Mouse (Mus musculus) cortical plate, adult 2 months (tissue): ENCODE data around the gene Cyp2d22. TPM values are rescaled to one million over a fixed set of nuclear protein-coding genes. Genes with fewer than 3 reads are reported as not detected.

Experiments used
- H3K27ac ChIP-seq: fragments of 200-500 bp; 2 replicates; pipeline ENCODE4 v1.5.1; 2012; ENCODE audit warnings: low read length, control low read depth, inconsistent platforms; ENCODE audit not compliant: insufficient read depth
- H3K4me1 ChIP-seq: fragments of 200-500 bp; 2 replicates; pipeline ENCODE4 v1.6.1; 2011; ENCODE audit warnings: low read length; ENCODE audit not compliant: control insufficient read depth, insufficient read depth
- H3K4me3 ChIP-seq: fragments of 200-500 bp; 2 replicates; pipeline ENCODE4 v1.5.1; 2011; ENCODE audit warnings: mild to moderate bottlenecking, low read length, control low read depth; ENCODE audit not compliant: insufficient read depth
- CTCF ChIP-seq: fragments of 200-500 bp; IDR thresholded peaks from 2 replicates; pipeline ENCODE4 v1.5.1; 2011; ENCODE audit warnings: mild to moderate bottlenecking, control low read depth, low read length; ENCODE audit not compliant: insufficient read depth; ENCODE audit errors: extremely low read depth
- POLR2A ChIP-seq: fragments of 200-500 bp; IDR thresholded peaks from 2 replicates; pipeline ENCODE4 v1.6.1; 2011; ENCODE audit warnings: mild to moderate bottlenecking, low read length, control low read depth; ENCODE audit not compliant: insufficient read depth; ENCODE audit errors: extremely low read depth
- polyA plus RNA-seq: library from polyadenylated mRNA; depleted of rRNA; stranded (reverse); fragments of >200 nt; gene quantifications from 2 replicates; pipeline ENCODE4 v1.2.3, GENCODE M21; 2012; rRNA removed

Gene Cyp2d22
- polyA plus RNA-seq, 1 experiment, result 57.9 TPM

DNA sequence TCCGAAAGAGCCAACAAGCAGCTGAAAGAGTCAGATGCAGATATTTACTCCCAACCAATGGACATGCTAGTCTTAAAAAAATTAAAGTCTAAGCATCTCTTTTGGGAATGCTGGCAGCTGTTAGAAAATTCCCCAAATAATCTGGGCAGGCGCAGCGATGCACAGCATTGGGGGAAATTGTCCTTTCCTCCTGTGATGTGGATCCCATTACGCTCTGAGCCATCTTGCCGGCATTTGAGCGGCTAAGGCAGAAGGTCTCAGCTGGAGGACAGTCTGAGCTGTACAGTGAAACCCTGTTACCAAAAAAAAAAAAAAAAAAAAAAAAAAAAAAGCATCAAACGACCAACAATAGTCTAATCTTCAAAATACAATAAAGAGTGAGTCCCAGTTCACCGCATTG is 57.9 kb downstream of the Cyp2d22 start:
- TF ChIP-seq POLR2A (no peak), CTCF (no peak)
- Histone ChIP-seq H3K27ac (no peak overlapping the region), H3K4me3 (no peak overlapping the region), H3K4me1 (no peaks in the 10 kb centered on the region)

Other genes starting within 250 kb of the Cyp2d22 start
- gene Srebf2, start 233.1 kb downstream of the Cyp2d22 start, polyA plus RNA-seq, result 138 and 166 TPM in 2 replicates
- 5.3 and 6.7 TPM in 2 replicates for gene Shisa8, start 167.4 kb downstream of the Cyp2d22 start, polyA plus RNA-seq
- gene Tnfrsf13c, start 155.9 kb downstream of the Cyp2d22 start, polyA plus RNA-seq, result 0.48 and 0.76 TPM in 2 replicates
- 6.7 and 7.0 TPM in 2 replicates for gene Cenpm, start 135.5 kb downstream of the Cyp2d22 start, polyA plus RNA-seq
- 155 TPM in 2 replicates for gene 1500009C09Rik, start 127.9 kb downstream of the Cyp2d22 start, polyA plus RNA-seq
- 367 and 405 TPM in 2 replicates for gene Sept3, start 105.4 kb downstream of the Cyp2d22 start, polyA plus RNA-seq
- 0.13 TPM in 1 of 2 replicates, not detected in the other for gene Wbp2nl, start 81.3 kb downstream of the Cyp2d22 start, polyA plus RNA-seq
- 52.8 and 54.8 TPM in 2 replicates for gene Naga, start 41.3 kb downstream of the Cyp2d22 start, polyA plus RNA-seq
- gene Pheta2, start 41.3 kb downstream of the Cyp2d22 start, polyA plus RNA-seq, result 0.49 and 0.52 TPM in 2 replicates
- 279 and 280 TPM in 2 replicates for gene Smdt1, start 41.3 kb downstream of the Cyp2d22 start, polyA plus RNA-seq
- gene Ndufa6, start 25.9 kb downstream of the Cyp2d22 start, polyA plus RNA-seq, result 461 and 466 TPM in 2 replicates
- gene Cyp2d11, start 13.8 kb upstream of the Cyp2d22 start, polyA plus RNA-seq, result not detected in 2 replicates
- gene Cyp2d10, start 26.9 kb upstream of the Cyp2d22 start, polyA plus RNA-seq, result not detected in 2 replicates
- gene Cyp2d9, start 53.2 kb upstream of the Cyp2d22 start, polyA plus RNA-seq, result not detected in 2 replicates
- gene Cyp2d12, start 174.8 kb upstream of the Cyp2d22 start, polyA plus RNA-seq, result not detected in 2 replicates
- not detected in 2 replicates for gene Cyp2d34, start 240.7 kb upstream of the Cyp2d22 start, polyA plus RNA-seq